Mouse (Mus musculus): ENCODE data around the gene Golga7b. TPM values are rescaled to one million over a fixed set of nuclear protein-coding genes. Genes with fewer than 3 reads are reported as not detected.

Gene Golga7b
- polyA plus RNA-seq, 1 experiment: 1.8 TPM

GRCm38 (mm10) chr19:42290954-42291661 lies 43.7 kb downstream of the Golga7b start:
- Histone ChIP-seq H3K27ac (ENCODE audit: control insufficient read depth, insufficient read depth, low read depth, low read length, poor library complexity) (no peak overlapping the region), H3K4me3 (replicated peaks; ENCODE audit: control insufficient read depth, low read depth, low read length) (no peak overlapping the region), H3K4me1 (ENCODE audit: control insufficient read depth, insufficient read depth, low read length) (no peaks in the 10 kb centered on the region)
- WGBS: 33% methylated on average over 7 of the region's 7 CpGs
- TF ChIP-seq CTCF (IDR thresholded peaks at IDR 0.05; ENCODE audit: control insufficient read depth, insufficient read depth, low read length): no peak
- no peak for TF ChIP-seq POLR2A (IDR thresholded peaks at IDR 0.05; ENCODE audit: borderline replicate concordance, control insufficient read depth, low read depth, low read length)

- TF ChIP-seq CTCF (IDR thresholded peaks at IDR 0.05; ENCODE audit: control insufficient read depth, insufficient read depth, low read length): no peak
- no peak for TF ChIP-seq POLR2A (IDR thresholded peaks at IDR 0.05; ENCODE audit: borderline replicate concordance, control insufficient read depth, low read depth, low read length)
- Histone ChIP-seq H3K4me3 (replicated peaks; ENCODE audit: control insufficient read depth, low read depth, low read length) (no peak overlapping the region), H3K4me1 (ENCODE audit: control insufficient read depth, insufficient read depth, low read length) (no peaks in the 10 kb centered on the region), H3K27ac (ENCODE audit: control insufficient read depth, insufficient read depth, low read depth, low read length, poor library complexity) (no peak overlapping the region)
- WGBS: 66% methylated on average over 8 of the region's 8 CpGs
Observed at GRCm38 (mm10) chr19:42292106-42292505, 44.7 kb downstream of the Golga7b start.

GRCm38 (mm10) chr19:42293216-42293615 lies 45.8 kb downstream of the Golga7b start:
- Histone ChIP-seq H3K4me1 (ENCODE audit: control insufficient read depth, insufficient read depth, low read length) (no peaks in the 10 kb centered on the region), H3K4me3 (replicated peaks; ENCODE audit: control insufficient read depth, low read depth, low read length) (no peak overlapping the region), H3K27ac (ENCODE audit: control insufficient read depth, insufficient read depth, low read depth, low read length, poor library complexity) (no peak overlapping the region)
- 80% methylated on average over 6 of the region's 6 CpGs for WGBS
- TF ChIP-seq CTCF (IDR thresholded peaks at IDR 0.05; ENCODE audit: control insufficient read depth, insufficient read depth, low read length) (no peak), POLR2A (IDR thresholded peaks at IDR 0.05; ENCODE audit: borderline replicate concordance, control insufficient read depth, low read depth, low read length) (no peak)

GRCm38 (mm10) chr19:42303210-42303813 lies 55.9 kb downstream of the Golga7b start:
- H3K27ac ChIP-seq (ENCODE audit: control insufficient read depth, insufficient read depth, low read depth, low read length, poor library complexity): no peak overlapping the region
- 71% methylated on average over 12 of the region's 12 CpGs for WGBS
- TF ChIP-seq CTCF (IDR thresholded peaks at IDR 0.05; ENCODE audit: control insufficient read depth, insufficient read depth, low read length): no peak
- no peak for TF ChIP-seq POLR2A (IDR thresholded peaks at IDR 0.05; ENCODE audit: borderline replicate concordance, control insufficient read depth, low read depth, low read length)
- no peak overlapping the region for H3K4me3 ChIP-seq (replicated peaks; ENCODE audit: control insufficient read depth, low read depth, low read length)
- H3K4me1 ChIP-seq (ENCODE audit: control insufficient read depth, insufficient read depth, low read length): peaks cover 2% of the 10 kb centered on the region; the same call in 1 of the 2 replicates

- TF ChIP-seq POLR2A (IDR thresholded peaks at IDR 0.05; ENCODE audit: borderline replicate concordance, control insufficient read depth, low read depth, low read length) (no peak), CTCF (IDR thresholded peaks at IDR 0.05; ENCODE audit: control insufficient read depth, insufficient read depth, low read length) (no peak)
- H3K4me3 ChIP-seq (replicated peaks; ENCODE audit: control insufficient read depth, low read depth, low read length): no peak overlapping the region
- H3K27ac ChIP-seq (ENCODE audit: control insufficient read depth, insufficient read depth, low read depth, low read length, poor library complexity): no peak overlapping the region
- peaks cover 2% of the 10 kb centered on the region; the same call in 1 of the 2 replicates for H3K4me1 ChIP-seq (ENCODE audit: control insufficient read depth, insufficient read depth, low read length)
- 80% methylated on average over 13 of the region's 13 CpGs for WGBS
Observed at GRCm38 (mm10) chr19:42304506-42304905, 57.1 kb downstream of the Golga7b start.

- Histone ChIP-seq H3K4me1 (ENCODE audit: control insufficient read depth, insufficient read depth, low read length) (peaks cover 2% of the 10 kb centered on the region; the same call in 1 of the 2 replicates), H3K27ac (ENCODE audit: control insufficient read depth, insufficient read depth, low read depth, low read length, poor library complexity) (peak overlapping the region; percentile 89), H3K4me3 (replicated peaks; ENCODE audit: control insufficient read depth, low read depth, low read length) (no peak overlapping the region)
- no peak for TF ChIP-seq CTCF (IDR thresholded peaks at IDR 0.05; ENCODE audit: control insufficient read depth, insufficient read depth, low read length)
- TF ChIP-seq POLR2A (IDR thresholded peaks at IDR 0.05; ENCODE audit: borderline replicate concordance, control insufficient read depth, low read depth, low read length): no peak
- WGBS: 26% methylated on average over 8 of the region's 8 CpGs
Observed at GRCm38 (mm10) chr19:42305746-42306145, 58.4 kb downstream of the Golga7b start.

GRCm38 (mm10) chr19:42306202-42306601 lies 58.8 kb downstream of the Golga7b start:
- WGBS: 7% methylated on average over 7 of the region's 7 CpGs
- no peak for TF ChIP-seq CTCF (IDR thresholded peaks at IDR 0.05; ENCODE audit: control insufficient read depth, insufficient read depth, low read length)
- no peak for TF ChIP-seq POLR2A (IDR thresholded peaks at IDR 0.05; ENCODE audit: borderline replicate concordance, control insufficient read depth, low read depth, low read length)
- peak overlapping the region; percentile 54 for H3K4me3 ChIP-seq (replicated peaks; ENCODE audit: control insufficient read depth, low read depth, low read length)
- peaks cover 2% of the 10 kb centered on the region; the same call in 1 of the 2 replicates for H3K4me1 ChIP-seq (ENCODE audit: control insufficient read depth, insufficient read depth, low read length)
- H3K27ac ChIP-seq (ENCODE audit: control insufficient read depth, insufficient read depth, low read depth, low read length, poor library complexity): peak overlapping the region; percentile 89

- WGBS: 14% methylated on average over 8 of the region's 8 CpGs
- TF ChIP-seq POLR2A (IDR thresholded peaks at IDR 0.05; ENCODE audit: borderline replicate concordance, control insufficient read depth, low read depth, low read length): no peak
- TF ChIP-seq CTCF (IDR thresholded peaks at IDR 0.05; ENCODE audit: control insufficient read depth, insufficient read depth, low read length): no peak
- H3K4me1 ChIP-seq (ENCODE audit: control insufficient read depth, insufficient read depth, low read length): peaks cover 2% of the 10 kb centered on the region; the same call in 1 of the 2 replicates
- H3K27ac ChIP-seq (ENCODE audit: control insufficient read depth, insufficient read depth, low read depth, low read length, poor library complexity): peak overlapping the region; percentile 84
- H3K4me3 ChIP-seq (replicated peaks; ENCODE audit: control insufficient read depth, low read depth, low read length): peak overlapping the region; percentile 54
Observed at GRCm38 (mm10) chr19:42307019-42307418, 59.6 kb downstream of the Golga7b start.

All from bone marrow, adult 2 months (tissue).